Mouse (Mus musculus): ENCODE measurements around the gene Smc5. TPM values are rescaled to one million over a fixed set of nuclear protein-coding genes. Genes with fewer than 3 reads are reported as not detected.
A peak's percentile ranks its signal among the peaks of the same experiment; 100 is the strongest.

The Smc5 gene
- polyA plus RNA-seq, 1 experiment from 2014 or later: 33.6 TPM

DNA sequence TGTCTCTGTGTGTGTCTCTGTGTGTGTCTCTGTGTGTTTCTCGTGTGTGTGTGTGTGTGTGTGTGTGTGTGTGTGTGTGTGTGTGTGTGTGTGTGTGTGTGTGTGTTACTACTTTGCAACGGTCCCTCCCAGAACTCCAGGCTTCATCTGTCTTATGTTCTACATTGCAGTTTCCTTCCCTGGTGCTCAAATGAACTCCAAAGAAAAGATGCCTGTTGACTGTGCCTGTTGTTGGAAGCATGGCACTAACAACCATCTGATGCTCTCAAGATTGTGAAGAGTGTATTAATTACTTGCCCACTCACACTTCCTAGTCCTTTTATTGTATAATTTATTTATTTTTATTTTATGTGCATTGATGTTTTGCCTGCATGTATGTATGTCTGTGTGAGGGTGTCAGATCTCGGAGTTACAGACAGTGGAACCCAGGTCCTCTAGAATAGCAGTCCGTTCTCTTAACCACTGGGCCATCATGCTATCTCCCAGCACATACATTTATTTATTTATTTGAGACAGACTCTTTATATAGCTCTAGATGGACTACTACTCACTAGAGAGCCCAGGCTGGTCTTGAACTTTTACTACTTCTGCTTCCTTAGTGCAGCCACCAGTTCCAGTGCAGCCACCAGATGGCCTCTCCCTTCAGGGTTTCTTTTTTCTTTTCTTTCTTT is 492 bp upstream of the Smc5 start:
- H3K4me2 ChIP-seq: peak overlapping the region; percentile 57
- no peaks in the 10 kb centered on the region for H3K27me3 ChIP-seq
- peak overlapping the region; percentile 73 for H3K4me3 ChIP-seq
- peak overlapping the region; percentile 65 for H3K27ac ChIP-seq
- peak; percentile 39; the same call in 1 of the 2 replicates for ATAC-seq (ENCODE audit: borderline replicate concordance, extremely low read depth, low FRiP score, low TSS enrichment)
- H3K36me3 ChIP-seq: no peaks in the 10 kb centered on the region
- 50% methylated on average over 4 of the region's 4 CpGs for WGBS
- H3K9ac ChIP-seq: 0 out of 2 replicates have a peak overlapping the region, but pooled peaks have one; percentile 73
- no peaks in the 10 kb centered on the region for H3K9me3 ChIP-seq
- H3K4me1 ChIP-seq: peaks cover 8% of the 10 kb centered on the region

DNA sequence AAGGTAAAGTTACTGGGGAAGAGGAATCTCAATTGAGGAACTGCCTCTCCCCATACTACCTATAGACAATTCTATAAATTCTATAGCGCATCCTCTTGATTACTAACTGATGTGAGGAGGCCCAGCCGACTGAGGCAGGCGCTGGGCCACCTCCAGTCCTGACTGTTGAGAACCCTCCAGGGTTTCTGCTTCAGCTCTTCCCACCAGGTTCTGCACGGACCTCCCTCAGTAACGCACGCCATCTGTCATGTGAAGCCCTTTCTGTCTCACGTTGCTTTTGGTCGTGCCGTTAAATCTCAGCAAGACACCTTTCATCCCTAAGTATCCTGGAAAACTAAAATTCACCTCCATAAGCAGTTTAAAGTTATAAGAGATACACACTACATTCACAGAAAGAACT is 16.9 kb downstream of the Smc5 start:
- H3K4me3 ChIP-seq: no peak overlapping the region
- WGBS: 89% methylated on average over 9 of the region's 9 CpGs
- no peak for ATAC-seq (ENCODE audit: borderline replicate concordance, extremely low read depth, low FRiP score, low TSS enrichment)
- H3K9me3 ChIP-seq: no peaks in the 10 kb centered on the region
- no peak overlapping the region for H3K27ac ChIP-seq
- peaks cover 49% of the 10 kb centered on the region for H3K36me3 ChIP-seq
- no peak overlapping the region for H3K9ac ChIP-seq
- no peak overlapping the region for H3K4me2 ChIP-seq
- H3K4me1 ChIP-seq: no peaks in the 10 kb centered on the region
- H3K27me3 ChIP-seq: no peaks in the 10 kb centered on the region

DNA sequence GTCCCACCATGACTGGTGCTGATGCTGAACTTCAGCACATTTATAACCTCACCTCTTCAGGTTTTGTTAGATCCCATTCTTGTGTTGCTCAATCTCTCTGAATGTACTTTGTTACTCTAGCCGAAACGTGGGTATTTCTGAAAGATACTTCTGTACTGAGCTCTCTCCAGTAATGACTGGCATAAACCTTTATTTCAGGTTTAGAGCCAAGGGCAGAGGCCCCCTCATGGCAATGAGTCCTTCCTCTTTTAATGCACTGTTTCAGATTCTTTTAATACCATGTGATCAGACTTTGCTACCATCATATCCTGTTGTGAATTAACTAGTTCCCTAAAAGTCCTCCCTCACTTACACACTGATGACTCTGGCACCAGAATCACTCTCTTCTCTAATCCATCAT is 27.2 kb downstream of the Smc5 start:
- H3K9ac ChIP-seq: no peak overlapping the region
- H3K4me3 ChIP-seq: no peak overlapping the region
- peaks cover 8% of the 10 kb centered on the region for H3K36me3 ChIP-seq
- ATAC-seq (ENCODE audit: borderline replicate concordance, extremely low read depth, low FRiP score, low TSS enrichment): no peak
- H3K9me3 ChIP-seq: no peaks in the 10 kb centered on the region
- 87% methylated on average over 2 of the region's 2 CpGs for WGBS
- H3K27ac ChIP-seq: no peak overlapping the region
- no peaks in the 10 kb centered on the region for H3K4me1 ChIP-seq
- no peaks in the 10 kb centered on the region for H3K27me3 ChIP-seq
- H3K4me2 ChIP-seq: no peak overlapping the region

- Histone ChIP-seq H3K4me3 (no peak overlapping the region), H3K27me3 (no peaks in the 10 kb centered on the region), H3K4me2 (no peak overlapping the region), H3K4me1 (no peaks in the 10 kb centered on the region), H3K9ac (no peak overlapping the region), H3K36me3 (peaks cover 52% of the 10 kb centered on the region), H3K27ac (no peak overlapping the region), H3K9me3 (no peaks in the 10 kb centered on the region)
- WGBS: 54% methylated on average over 4 of the region's 4 CpGs
- ATAC-seq (ENCODE audit: borderline replicate concordance, extremely low read depth, low FRiP score, low TSS enrichment): no peak
Measured at GRCm38 (mm10) chr19:23225065-23225464, 48.6 kb downstream of the Smc5 start.

- Histone ChIP-seq H3K27me3 (no peaks in the 10 kb centered on the region), H3K4me1 (no peaks in the 10 kb centered on the region), H3K36me3 (peaks cover 47% of the 10 kb centered on the region), H3K9me3 (no peaks in the 10 kb centered on the region), H3K4me3 (no peak overlapping the region), H3K4me2 (no peak overlapping the region), H3K9ac (no peak overlapping the region), H3K27ac (no peak overlapping the region)
- no peak for ATAC-seq (ENCODE audit: borderline replicate concordance, extremely low read depth, low FRiP score, low TSS enrichment)
- WGBS: 95% methylated on average over 8 of the region's 8 CpGs
Measured at GRCm38 (mm10) chr19:23214326-23214725, 59.4 kb downstream of the Smc5 start.

DNA sequence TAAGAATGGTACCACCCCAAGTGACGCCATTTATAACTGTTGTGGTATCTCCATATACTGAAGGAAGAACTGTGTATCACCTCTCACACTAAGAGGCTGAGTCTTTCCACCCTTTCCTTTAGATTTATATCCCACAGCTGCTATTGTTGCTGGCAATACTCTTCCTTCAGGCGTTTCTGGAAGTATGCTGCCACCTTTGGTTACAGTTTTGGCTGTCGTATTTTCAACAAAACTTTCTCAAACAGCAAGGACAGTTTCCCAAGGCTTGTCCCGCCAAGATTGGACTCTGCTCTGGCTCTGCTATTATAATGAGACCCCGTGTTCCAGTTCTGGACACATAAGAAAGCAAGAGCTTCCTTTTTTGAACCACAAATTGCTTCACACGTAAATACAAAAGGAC is 62.4 kb downstream of the Smc5 start:
- Histone ChIP-seq H3K9me3 (no peaks in the 10 kb centered on the region), H3K36me3 (peaks cover 43% of the 10 kb centered on the region)
- ATAC-seq (ENCODE audit: borderline replicate concordance, extremely low read depth, low FRiP score, low TSS enrichment): no peak

GRCm38 (mm10) chr19:23203505-23204053 is 70.1 kb downstream of the Smc5 start:
- Histone ChIP-seq H3K27ac (no peak overlapping the region), H3K27me3 (no peaks in the 10 kb centered on the region), H3K9ac (no peak overlapping the region), H3K4me1 (no peaks in the 10 kb centered on the region), H3K9me3 (no peaks in the 10 kb centered on the region), H3K4me3 (no peak overlapping the region), H3K4me2 (no peak overlapping the region), H3K36me3 (peaks cover 32% of the 10 kb centered on the region)
- ATAC-seq (ENCODE audit: borderline replicate concordance, extremely low read depth, low FRiP score, low TSS enrichment): no peak
- 90% methylated on average over 3 of the region's 3 CpGs for WGBS

More for the DNA sequence above, 62.4 kb downstream of the Smc5 start:
- H3K4me2 ChIP-seq: no peak overlapping the region
- no peaks in the 10 kb centered on the region for H3K27me3 ChIP-seq
- no peaks in the 10 kb centered on the region for H3K4me1 ChIP-seq
- H3K9ac ChIP-seq: no peak overlapping the region
- no peak overlapping the region for H3K4me3 ChIP-seq
- WGBS: 83% methylated on average over 6 of the region's 6 CpGs
- H3K27ac ChIP-seq: no peak overlapping the region

DNA sequence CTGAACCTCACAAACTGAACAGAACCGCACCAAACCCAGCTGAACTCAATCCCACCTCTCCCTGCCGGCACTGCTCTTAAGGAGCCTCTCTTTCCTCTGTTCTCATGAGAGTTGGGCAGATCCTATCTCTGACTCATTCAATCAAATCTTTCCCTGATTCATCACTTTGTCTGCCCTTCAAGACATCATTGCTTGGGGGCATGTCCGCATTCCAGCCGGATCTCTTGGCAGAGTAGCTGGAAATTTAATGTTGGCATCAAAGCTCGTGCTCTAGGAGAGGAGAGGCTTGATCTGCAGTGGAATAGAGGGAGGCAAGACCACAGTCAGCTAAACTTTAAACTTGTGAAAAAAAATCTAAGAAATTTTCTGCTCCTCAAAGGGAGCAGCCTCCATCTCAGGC is 71.6 kb downstream of the Smc5 start:
- Histone ChIP-seq H3K9ac (no peak overlapping the region), H3K4me3 (no peak overlapping the region), H3K36me3 (peaks cover 28% of the 10 kb centered on the region), H3K27me3 (no peaks in the 10 kb centered on the region), H3K27ac (no peak overlapping the region), H3K9me3 (no peaks in the 10 kb centered on the region), H3K4me1 (no peaks in the 10 kb centered on the region), H3K4me2 (no peak overlapping the region)
- ATAC-seq (ENCODE audit: borderline replicate concordance, extremely low read depth, low FRiP score, low TSS enrichment): no peak
- WGBS: 95% methylated on average over 5 of the region's 5 CpGs

DNA sequence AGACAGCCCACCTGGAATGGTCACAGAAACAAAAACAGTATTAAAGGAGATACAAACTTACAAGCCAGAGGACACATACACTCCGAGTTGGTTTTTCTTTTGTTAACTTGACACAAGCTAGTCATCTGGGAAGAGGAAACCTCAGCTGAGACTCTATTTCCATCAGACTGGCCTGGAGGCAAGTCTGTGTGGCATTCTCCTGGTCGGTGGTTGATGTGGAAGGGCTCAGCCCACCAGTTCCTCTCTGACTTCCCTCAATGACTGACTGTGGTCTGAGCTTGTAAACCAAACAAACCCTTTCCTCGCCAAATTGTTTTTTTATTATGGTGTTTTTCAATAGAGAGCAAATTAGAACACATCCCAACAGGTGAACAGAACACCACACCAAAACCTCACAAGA is 80.6 kb downstream of the Smc5 start:
- Histone ChIP-seq H3K9ac (no peak overlapping the region), H3K36me3 (no peaks in the 10 kb centered on the region; the same call in 1 of the 2 replicates), H3K9me3 (no peaks in the 10 kb centered on the region), H3K27me3 (no peaks in the 10 kb centered on the region), H3K4me2 (no peak overlapping the region), H3K4me1 (no peaks in the 10 kb centered on the region), H3K4me3 (no peak overlapping the region), H3K27ac (no peak overlapping the region)
- ATAC-seq (ENCODE audit: borderline replicate concordance, extremely low read depth, low FRiP score, low TSS enrichment): no peak
- 70% methylated on average over 3 of the region's 3 CpGs for WGBS

DNA sequence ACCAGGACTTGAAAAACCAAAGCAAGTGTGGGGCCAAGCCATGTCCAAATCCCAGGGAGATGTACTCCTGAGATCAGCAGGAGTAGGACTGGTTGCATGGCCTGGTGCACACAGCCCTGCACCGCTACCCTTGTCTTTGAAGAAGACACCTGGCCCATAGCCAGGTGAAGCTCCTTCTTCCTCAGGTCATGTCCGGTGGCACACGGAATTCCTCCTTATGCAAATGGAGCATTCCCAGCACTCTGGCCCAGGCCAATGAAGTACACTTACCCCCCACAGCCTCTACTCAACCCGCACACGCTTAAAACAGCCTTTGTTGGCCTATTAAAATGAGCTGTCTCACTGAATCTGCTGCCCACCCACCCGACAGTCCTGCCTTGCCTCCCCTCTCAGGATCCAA is 82.2 kb downstream of the Smc5 start:
- Histone ChIP-seq H3K27ac (no peak overlapping the region), H3K27me3 (no peaks in the 10 kb centered on the region), H3K4me3 (no peak overlapping the region), H3K36me3 (no peaks in the 10 kb centered on the region; the same call in 1 of the 2 replicates), H3K4me1 (no peaks in the 10 kb centered on the region), H3K9ac (no peak overlapping the region), H3K4me2 (no peak overlapping the region), H3K9me3 (no peaks in the 10 kb centered on the region)
- ATAC-seq (ENCODE audit: borderline replicate concordance, extremely low read depth, low FRiP score, low TSS enrichment): no peak
- WGBS: 91% methylated on average over 6 of the region's 6 CpGs

DNA sequence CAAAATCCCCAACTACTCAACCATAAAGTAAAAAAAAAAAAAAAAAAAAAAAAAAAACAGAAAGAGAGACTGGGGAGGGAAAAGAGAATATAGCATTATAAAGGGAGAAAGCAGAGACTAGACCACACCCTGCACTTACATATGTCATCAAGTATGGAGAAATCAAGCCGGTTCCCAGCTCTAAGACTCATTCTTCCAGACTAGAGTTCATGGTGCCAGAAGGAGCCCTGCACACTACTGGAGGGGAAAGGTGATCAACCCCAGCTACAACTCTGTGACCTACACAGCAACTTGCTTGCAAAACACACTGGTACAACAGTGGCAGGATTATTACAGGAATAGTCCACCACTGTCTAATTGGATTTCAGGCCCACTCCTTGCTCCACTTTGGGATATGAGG is 84.0 kb downstream of the Smc5 start:
- H3K27ac ChIP-seq: no peak overlapping the region
- H3K9me3 ChIP-seq: no peaks in the 10 kb centered on the region
- H3K36me3 ChIP-seq: no peaks in the 10 kb centered on the region; the same call in 1 of the 2 replicates
- H3K27me3 ChIP-seq: no peaks in the 10 kb centered on the region
- 59% methylated on average over 1 of the region's 1 CpGs for WGBS
- no peaks in the 10 kb centered on the region for H3K4me1 ChIP-seq
- H3K4me2 ChIP-seq: no peak overlapping the region
- H3K9ac ChIP-seq: no peak overlapping the region
- no peak overlapping the region for H3K4me3 ChIP-seq
- no peak for ATAC-seq (ENCODE audit: borderline replicate concordance, extremely low read depth, low FRiP score, low TSS enrichment)

- WGBS: 81% methylated on average over 7 of the region's 7 CpGs
- Histone ChIP-seq H3K36me3 (no peaks in the 10 kb centered on the region; the same call in 1 of the 2 replicates), H3K4me3 (no peak overlapping the region), H3K27ac (no peak overlapping the region), H3K4me2 (no peak overlapping the region), H3K9ac (no peak overlapping the region), H3K9me3 (no peaks in the 10 kb centered on the region), H3K4me1 (no peaks in the 10 kb centered on the region), H3K27me3 (no peaks in the 10 kb centered on the region)
- no peak for ATAC-seq (ENCODE audit: borderline replicate concordance, extremely low read depth, low FRiP score, low TSS enrichment)
Measured at GRCm38 (mm10) chr19:23188986-23189385, 84.7 kb downstream of the Smc5 start.

Data from lung, embryonic 15.5 days (tissue).